Mouse (Mus musculus): ENCODE data around the gene Prdx2. TPM values are rescaled to one million over a fixed set of nuclear protein-coding genes. Genes with fewer than 3 reads are reported as not detected.

Prdx2 gene
- polyA plus RNA-seq, 1 experiment from 2014 or later = 596 TPM

DNA sequence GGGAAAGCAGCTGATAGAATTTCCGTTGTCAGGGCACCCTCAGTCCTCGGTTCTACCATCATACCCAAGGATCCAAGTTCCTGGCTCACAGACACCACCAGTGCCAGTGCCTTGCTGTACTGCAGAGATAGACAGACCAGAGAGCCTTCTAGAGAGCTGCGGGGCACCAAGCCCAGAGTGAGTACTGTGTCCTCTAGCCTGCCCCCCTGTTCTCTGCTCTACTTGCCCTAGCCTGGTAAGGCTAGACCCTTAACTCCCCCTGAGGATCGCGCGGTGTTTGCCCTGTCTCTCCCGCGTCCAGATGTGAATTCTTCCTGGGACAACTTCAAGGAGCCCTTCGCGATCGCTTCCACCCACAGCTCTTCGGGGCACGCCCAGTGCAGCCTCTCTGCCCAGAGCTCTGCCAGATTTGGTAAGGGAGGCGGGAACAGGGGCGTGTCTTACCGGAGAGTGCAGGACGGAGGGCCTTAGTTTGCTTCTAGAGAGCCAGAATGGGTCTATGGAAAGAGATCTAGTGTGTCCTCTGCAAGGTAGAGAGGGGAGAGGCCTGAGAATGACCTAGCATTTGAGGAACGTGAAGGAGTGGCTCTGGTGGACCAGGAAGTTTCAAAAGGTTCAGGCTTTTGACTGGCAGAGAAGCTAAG lies 16.7 kb upstream of the Prdx2 start:
- H3K4me3 ChIP-seq = 0 out of 2 replicates have a peak overlapping the region, but pooled peaks have one; percentile 15
- peak overlapping the region; percentile 47 for H3K4me2 ChIP-seq
- H3K27me3 ChIP-seq = peaks cover 44% of the 10 kb centered on the region

DNA sequence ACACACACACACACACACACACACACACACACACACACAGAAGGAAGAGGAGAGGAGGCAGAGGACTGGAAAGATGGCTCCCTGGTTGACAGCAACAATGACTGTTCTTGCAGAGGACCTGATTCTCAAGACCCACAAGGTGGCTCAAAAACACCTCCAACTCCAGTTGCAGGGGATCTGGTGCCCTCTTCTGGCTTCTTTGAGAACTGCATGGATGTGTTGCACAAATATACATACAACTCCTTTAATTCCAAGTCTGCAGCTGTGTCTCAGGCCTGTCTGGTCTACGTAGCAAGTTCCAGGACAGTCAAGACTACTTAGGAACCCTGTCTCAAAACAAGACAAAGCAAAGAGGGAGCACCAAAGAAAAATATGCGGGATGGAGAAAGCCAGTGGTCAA lies 12.6 kb upstream of the Prdx2 start:
- H3K36me3 ChIP-seq = peaks cover 10% of the 10 kb centered on the region
- H3K4me2 ChIP-seq = no peak overlapping the region
- ATAC-seq (replicated peaks; ENCODE audit: insufficient number of reproducible peaks, insufficient read depth, low FRiP score, low read depth) = no peak
- H3K4me3 ChIP-seq = no peak overlapping the region
- no peak overlapping the region for H3K27ac ChIP-seq
- peaks cover 13% of the 10 kb centered on the region for H3K4me1 ChIP-seq (replicated peaks)
- H3K27me3 ChIP-seq = peaks cover 12% of the 10 kb centered on the region
- no peak overlapping the region for H3K9ac ChIP-seq
- H3K9me3 ChIP-seq (replicated peaks) = no peaks in the 10 kb centered on the region
- WGBS = 56% methylated on average over 2 of the region's 2 CpGs

More for the DNA sequence above, 16.7 kb upstream of the Prdx2 start:
- no peak overlapping the region for H3K27ac ChIP-seq
- peaks cover 6% of the 10 kb centered on the region for H3K4me1 ChIP-seq (replicated peaks)
- no peaks in the 10 kb centered on the region for H3K9me3 ChIP-seq (replicated peaks)
- H3K36me3 ChIP-seq = peaks cover 3% of the 10 kb centered on the region
- H3K9ac ChIP-seq = no peak overlapping the region
- 7% methylated on average over 18 of the region's 18 CpGs for WGBS
- 0 out of 2 replicates have a peak, but pooled peaks have one; percentile 27 for ATAC-seq (replicated peaks; ENCODE audit: insufficient number of reproducible peaks, insufficient read depth, low FRiP score, low read depth)

DNA sequence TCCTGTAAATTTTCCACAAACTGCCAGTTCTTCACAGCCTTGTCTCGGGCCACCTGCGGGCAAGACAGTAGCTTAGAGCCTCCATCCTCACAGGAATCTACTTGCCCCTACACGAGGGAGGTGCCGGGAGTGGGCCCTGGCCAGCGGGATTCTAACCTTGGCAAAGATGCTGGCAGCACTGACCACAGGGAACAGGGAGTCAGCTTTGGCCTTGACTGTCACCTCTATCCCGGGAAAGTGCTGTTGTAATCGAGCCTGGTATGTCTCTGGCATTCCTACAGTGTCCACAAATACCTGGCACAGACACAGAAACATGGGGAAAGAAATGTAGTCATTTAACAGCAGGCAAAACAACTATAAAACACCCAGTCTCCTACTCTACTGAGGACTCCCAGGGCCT lies 9.6 kb upstream of the Prdx2 start:
- Histone ChIP-seq H3K4me3 (no peak overlapping the region), H3K9ac (no peak overlapping the region), H3K27ac (peak overlapping the region; percentile 30; the same call in 1 of the 2 replicates), H3K9me3 (replicated peaks) (no peaks in the 10 kb centered on the region), H3K36me3 (peaks cover 10% of the 10 kb centered on the region), H3K4me2 (no peak overlapping the region), H3K27me3 (no peaks in the 10 kb centered on the region), H3K4me1 (replicated peaks) (peaks cover 9% of the 10 kb centered on the region)
- 72% methylated on average over 7 of the region's 7 CpGs for WGBS
- no peak for ATAC-seq (replicated peaks; ENCODE audit: insufficient number of reproducible peaks, insufficient read depth, low FRiP score, low read depth)

DNA sequence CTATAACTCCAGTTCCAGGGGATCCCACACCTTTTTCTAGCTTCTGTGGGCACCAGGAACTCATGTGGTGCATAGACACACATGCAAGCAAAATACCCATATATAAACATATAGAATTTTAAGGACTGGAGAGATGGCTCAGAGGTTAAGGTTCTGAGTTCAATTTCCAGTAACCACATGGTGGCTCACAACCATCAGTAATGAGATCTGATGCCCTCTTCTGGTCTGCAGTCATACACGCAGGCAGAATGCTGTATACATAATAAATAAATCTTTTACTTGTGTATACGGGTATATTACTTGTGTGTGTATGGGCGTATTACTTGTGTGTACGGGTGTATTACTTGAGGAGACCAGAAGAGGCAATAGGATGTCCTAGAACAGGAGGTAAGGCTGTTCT lies 5.4 kb upstream of the Prdx2 start:
- ATAC-seq (replicated peaks; ENCODE audit: insufficient number of reproducible peaks, insufficient read depth, low FRiP score, low read depth) = no peak
- no peaks in the 10 kb centered on the region for H3K27me3 ChIP-seq
- H3K4me3 ChIP-seq = no peak overlapping the region
- H3K27ac ChIP-seq = no peak overlapping the region
- H3K36me3 ChIP-seq = no peaks in the 10 kb centered on the region
- H3K9me3 ChIP-seq (replicated peaks) = no peaks in the 10 kb centered on the region
- H3K4me2 ChIP-seq = no peak overlapping the region
- H3K9ac ChIP-seq = no peak overlapping the region
- whole genome bisulfite sequencing = 89% methylated on average over 4 of the region's 4 CpGs
- peaks cover 34% of the 10 kb centered on the region for H3K4me1 ChIP-seq (replicated peaks)

DNA sequence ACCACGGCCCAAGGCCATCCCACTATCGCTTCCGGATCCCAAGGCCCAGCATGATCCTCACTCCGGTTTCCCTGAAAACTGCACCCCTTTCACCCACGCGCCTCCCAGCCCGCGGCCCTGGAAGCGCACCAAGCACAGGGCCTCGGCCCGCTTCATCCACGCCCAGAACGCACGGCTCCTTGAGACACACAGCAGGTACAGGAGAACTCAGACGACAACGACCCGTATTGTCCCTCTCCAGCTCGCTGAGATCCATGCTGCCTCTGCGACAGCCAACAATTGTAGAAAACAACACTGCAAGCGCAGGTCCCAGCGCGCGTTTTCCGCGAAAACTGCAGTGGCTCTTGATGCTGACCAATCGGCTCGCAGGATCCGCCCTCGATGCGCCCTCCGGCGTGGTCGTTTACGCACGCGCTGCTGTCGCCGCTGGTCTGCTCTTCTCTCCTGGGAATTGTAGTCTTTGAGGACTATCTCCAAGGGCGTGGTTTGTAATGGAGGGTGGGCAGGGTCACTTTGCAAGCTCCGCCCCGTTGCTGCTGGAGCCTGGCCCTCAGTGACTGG lies 3.6 kb upstream of the Prdx2 start:
- H3K27me3 ChIP-seq = no peaks in the 10 kb centered on the region
- peak overlapping the region; percentile 74 for H3K9ac ChIP-seq
- peak; percentile 84 for ATAC-seq (replicated peaks; ENCODE audit: insufficient number of reproducible peaks, insufficient read depth, low FRiP score, low read depth)
- peak overlapping the region; percentile 75 for H3K4me3 ChIP-seq
- peaks cover 2% of the 10 kb centered on the region; the same call in 1 of the 2 replicates for H3K36me3 ChIP-seq
- no peaks in the 10 kb centered on the region for H3K9me3 ChIP-seq (replicated peaks)
- H3K4me1 ChIP-seq (replicated peaks) = peaks cover 31% of the 10 kb centered on the region
- WGBS = under 1% methylated on average over 41 of the region's 41 CpGs
- peak overlapping the region; percentile 78 for H3K27ac ChIP-seq
- H3K4me2 ChIP-seq = peak overlapping the region; percentile 93

DNA sequence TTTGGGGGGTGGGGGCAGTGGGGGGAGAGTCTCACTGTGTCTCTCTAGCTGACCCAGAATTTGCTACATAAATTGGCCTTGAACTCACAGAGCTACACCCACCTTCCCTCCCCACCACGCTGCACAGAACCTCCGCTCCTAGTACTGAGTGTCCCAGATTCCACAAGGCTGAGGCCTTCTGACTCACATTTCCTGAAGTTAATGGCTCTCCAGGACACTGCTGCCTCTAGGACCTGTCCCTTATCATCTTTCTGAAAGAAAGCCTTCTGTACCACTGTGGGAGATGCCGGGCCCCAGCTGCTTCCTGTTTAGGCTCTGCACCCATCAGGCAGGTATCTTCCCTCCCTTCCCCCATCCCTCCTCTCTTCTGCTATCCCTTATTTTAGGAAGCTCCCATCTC lies 2.8 kb upstream of the Prdx2 start:
- Histone ChIP-seq H3K9me3 (replicated peaks) (no peaks in the 10 kb centered on the region), H3K27ac (peak overlapping the region; percentile 43), H3K9ac (no peak overlapping the region), H3K4me3 (no peak overlapping the region), H3K27me3 (no peaks in the 10 kb centered on the region), H3K4me2 (peak overlapping the region; percentile 93; the same call in 1 of the 2 replicates), H3K4me1 (replicated peaks) (peaks cover 36% of the 10 kb centered on the region), H3K36me3 (peaks cover 6% of the 10 kb centered on the region)
- ATAC-seq (replicated peaks; ENCODE audit: insufficient number of reproducible peaks, insufficient read depth, low FRiP score, low read depth) = no peak
- WGBS = 40% methylated on average over 3 of the region's 3 CpGs

DNA sequence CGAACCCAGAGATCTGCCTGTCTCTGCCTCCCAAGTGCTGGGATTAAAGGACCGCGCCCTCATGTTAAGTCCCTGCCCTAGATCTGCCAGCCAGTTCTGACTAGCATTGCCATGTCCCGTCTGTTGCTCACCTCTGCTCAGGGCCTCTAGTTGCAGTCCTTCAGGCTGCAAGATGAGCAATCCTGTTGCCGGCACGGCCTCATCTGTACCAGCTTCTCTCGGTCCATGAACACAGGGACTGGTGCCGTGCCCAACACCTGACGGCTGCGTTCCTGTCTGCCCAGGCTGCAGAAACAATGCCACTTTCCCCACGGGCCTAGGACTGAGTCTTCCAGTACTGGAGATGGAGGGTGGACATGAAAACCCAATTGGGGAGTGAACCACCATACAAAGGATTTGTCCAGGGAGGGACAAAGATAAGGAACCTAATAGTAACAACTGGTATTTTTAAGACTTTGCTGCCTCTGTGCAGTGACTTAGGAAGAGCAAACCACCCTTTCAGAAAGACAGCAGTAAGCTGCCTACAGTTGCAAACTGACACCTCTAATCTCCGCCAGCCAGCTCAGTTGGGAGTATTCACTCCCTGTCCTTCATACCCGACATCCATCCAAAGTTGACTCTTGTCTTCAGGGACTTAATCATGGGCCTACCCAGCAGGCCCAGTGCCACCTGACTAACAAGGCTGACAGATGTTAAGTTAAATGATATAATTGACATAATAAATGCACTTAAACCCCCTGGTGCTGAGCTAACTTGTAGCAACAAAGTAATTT lies 1.7 kb upstream of the Prdx2 start:
- Histone ChIP-seq H3K27me3 (no peaks in the 10 kb centered on the region), H3K9me3 (replicated peaks) (no peaks in the 10 kb centered on the region), H3K27ac (no peak overlapping the region), H3K4me1 (replicated peaks) (peaks cover 36% of the 10 kb centered on the region), H3K9ac (no peak overlapping the region), H3K4me2 (peak overlapping the region; percentile 80; the same call in 1 of the 2 replicates), H3K4me3 (no peak overlapping the region), H3K36me3 (peaks cover 18% of the 10 kb centered on the region)
- WGBS = 84% methylated on average over 13 of the region's 13 CpGs
- no peak for ATAC-seq (replicated peaks; ENCODE audit: insufficient number of reproducible peaks, insufficient read depth, low FRiP score, low read depth)

DNA sequence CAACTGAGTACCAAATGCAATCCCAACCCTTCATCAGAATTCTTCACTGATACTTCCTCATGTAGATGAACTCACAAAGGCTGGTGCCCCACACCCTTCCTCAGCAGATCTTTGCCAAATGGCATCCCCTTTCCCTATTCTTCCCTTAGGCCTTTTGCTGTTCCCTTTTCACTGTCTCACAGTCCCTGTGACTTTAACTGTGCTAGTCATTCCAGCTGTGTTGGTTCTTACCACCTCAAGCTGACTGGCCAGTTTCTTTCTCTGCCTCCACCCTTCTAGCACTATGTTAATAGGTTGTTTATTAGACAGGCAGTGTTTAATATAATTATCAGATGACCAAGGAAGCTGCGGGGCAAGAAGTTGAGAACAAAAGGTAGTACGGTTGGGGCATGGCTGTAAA lies 737 bp upstream of the Prdx2 start:
- Histone ChIP-seq H3K36me3 (peaks cover 27% of the 10 kb centered on the region), H3K27me3 (no peaks in the 10 kb centered on the region), H3K9ac (peak overlapping the region; percentile 87), H3K9me3 (replicated peaks) (no peaks in the 10 kb centered on the region), H3K4me2 (peak overlapping the region; percentile 80), H3K4me3 (peak overlapping the region; percentile 63), H3K4me1 (replicated peaks) (peaks cover 38% of the 10 kb centered on the region), H3K27ac (peak overlapping the region; percentile 87)
- ATAC-seq (replicated peaks; ENCODE audit: insufficient number of reproducible peaks, insufficient read depth, low FRiP score, low read depth) = no peak
- WGBS = 27% methylated on average over 2 of the region's 2 CpGs

DNA sequence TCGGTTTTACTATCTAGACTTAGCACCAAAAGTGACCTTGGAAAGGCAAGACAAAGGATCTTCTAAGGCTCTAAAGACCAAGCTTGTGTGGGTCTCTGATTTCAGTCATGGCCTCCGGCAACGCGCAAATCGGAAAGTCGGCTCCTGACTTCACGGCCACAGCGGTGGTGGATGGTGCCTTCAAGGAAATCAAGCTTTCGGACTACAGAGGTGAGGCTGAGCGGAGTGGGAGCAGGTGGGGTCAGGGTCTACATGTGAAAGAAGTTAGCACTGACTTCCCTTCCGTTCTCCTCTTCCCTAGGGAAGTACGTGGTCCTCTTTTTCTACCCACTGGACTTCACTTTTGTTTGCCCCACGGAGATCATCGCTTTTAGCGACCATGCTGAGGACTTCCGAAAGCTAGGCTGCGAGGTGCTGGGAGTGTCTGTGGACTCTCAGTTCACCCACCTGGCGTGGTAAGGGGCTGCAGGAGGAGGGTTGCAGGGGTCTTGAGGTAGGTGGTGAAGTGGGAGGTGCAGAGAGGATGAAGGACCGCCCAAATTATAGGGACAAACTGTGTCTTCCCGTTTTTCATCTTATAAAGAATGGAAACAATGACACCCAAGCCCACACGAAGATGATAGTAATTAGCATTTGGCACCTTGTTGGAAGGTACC lies 876 bp downstream of the Prdx2 start:
- 9% methylated on average over 21 of the region's 21 CpGs for WGBS
- H3K4me1 ChIP-seq (replicated peaks) = peaks cover 39% of the 10 kb centered on the region
- H3K9ac ChIP-seq = peak overlapping the region; percentile 87
- no peaks in the 10 kb centered on the region for H3K9me3 ChIP-seq (replicated peaks)
- peak overlapping the region; percentile 80 for H3K4me2 ChIP-seq
- ATAC-seq (replicated peaks; ENCODE audit: insufficient number of reproducible peaks, insufficient read depth, low FRiP score, low read depth) = no peak
- H3K27ac ChIP-seq = peak overlapping the region; percentile 87
- H3K27me3 ChIP-seq = no peaks in the 10 kb centered on the region
- H3K4me3 ChIP-seq = peak overlapping the region; percentile 63
- H3K36me3 ChIP-seq = peaks cover 31% of the 10 kb centered on the region

DNA sequence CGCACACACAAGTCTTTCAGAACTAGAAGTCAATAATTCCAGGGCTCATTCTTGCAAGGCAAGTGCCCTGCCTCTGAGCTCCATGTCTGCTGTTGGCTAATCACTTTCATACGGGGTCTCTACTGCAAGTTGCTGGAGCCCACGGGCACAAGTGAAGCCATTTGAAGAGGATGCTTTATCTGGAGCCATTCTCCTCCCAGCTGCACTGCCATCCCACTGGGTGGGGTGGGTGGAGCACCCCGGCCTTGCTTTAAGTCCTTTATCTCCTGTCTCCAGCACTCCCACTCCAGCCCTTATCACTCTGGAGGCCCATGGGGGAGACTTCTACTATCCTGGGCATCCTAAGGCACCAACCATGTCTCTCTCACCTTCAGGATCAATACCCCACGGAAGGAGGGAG lies 1.5 kb downstream of the Prdx2 start:
- H3K36me3 ChIP-seq = peaks cover 31% of the 10 kb centered on the region
- H3K4me2 ChIP-seq = peak overlapping the region; percentile 80
- H3K4me1 ChIP-seq (replicated peaks) = peaks cover 42% of the 10 kb centered on the region
- H3K9me3 ChIP-seq (replicated peaks) = no peaks in the 10 kb centered on the region
- 42% methylated on average over 5 of the region's 5 CpGs for WGBS
- ATAC-seq (replicated peaks; ENCODE audit: insufficient number of reproducible peaks, insufficient read depth, low FRiP score, low read depth) = no peak
- H3K4me3 ChIP-seq = peak overlapping the region; percentile 63
- H3K27ac ChIP-seq = no peak overlapping the region
- H3K27me3 ChIP-seq = no peaks in the 10 kb centered on the region
- peak overlapping the region; percentile 87 for H3K9ac ChIP-seq

DNA sequence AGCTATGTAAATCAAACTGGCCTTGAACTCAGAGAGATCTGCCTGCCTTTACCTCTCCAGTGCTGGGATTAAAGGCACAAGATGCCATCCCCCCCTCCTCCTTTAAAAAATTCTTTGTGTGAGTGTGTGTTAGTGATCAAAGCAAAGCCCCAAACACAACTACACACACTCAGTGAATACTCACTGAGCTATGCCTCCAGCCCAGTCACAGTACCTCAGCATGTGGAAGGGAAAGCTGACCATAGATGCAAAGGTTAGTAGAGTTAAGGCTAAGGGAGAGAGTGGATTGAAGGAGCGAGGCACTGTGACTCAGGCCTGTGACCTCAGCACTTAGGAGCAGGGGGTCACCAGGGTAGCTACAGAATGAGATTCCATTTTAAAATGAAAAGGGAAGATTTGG lies 3.7 kb downstream of the Prdx2 start:
- Histone ChIP-seq H3K4me1 (replicated peaks) (peaks cover 47% of the 10 kb centered on the region), H3K9ac (no peak overlapping the region), H3K27ac (no peak overlapping the region), H3K9me3 (replicated peaks) (no peaks in the 10 kb centered on the region), H3K36me3 (peaks cover 31% of the 10 kb centered on the region), H3K4me3 (no peak overlapping the region), H3K4me2 (no peak overlapping the region), H3K27me3 (no peaks in the 10 kb centered on the region)
- no peak for ATAC-seq (replicated peaks; ENCODE audit: insufficient number of reproducible peaks, insufficient read depth, low FRiP score, low read depth)
- WGBS = 87% methylated on average over 1 of the region's 1 CpGs
